Mouse (Mus musculus): Measurements from ENCODE around the gene Elmod2. TPM values are rescaled to one million over a fixed set of nuclear protein-coding genes. Genes with fewer than 3 reads are reported as not detected.

Gene Elmod2
- total RNA-seq, 1 experiment from 2014 or later: 34.4 TPM

DNA sequence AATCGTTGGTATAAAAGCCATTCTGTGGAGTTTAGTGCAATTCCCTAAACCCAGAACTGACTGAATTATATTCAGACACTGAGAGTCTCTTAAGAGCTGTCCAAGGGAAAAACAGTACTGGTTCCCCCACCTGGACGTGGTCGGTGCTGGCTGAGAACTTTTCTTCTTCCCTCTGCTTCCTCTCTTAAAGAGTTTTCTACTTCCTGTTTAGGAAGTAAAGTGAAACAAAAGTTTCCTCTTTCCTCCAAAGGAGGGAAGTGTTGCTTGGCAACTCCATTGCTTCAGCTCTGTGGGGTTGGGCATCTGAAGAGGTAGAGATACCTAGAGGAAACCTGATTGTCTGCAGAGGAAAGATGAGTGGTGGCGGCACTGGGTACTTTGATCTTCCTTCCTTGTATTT, 34.9 kb downstream of the Elmod2 start:
- ATAC-seq (replicated peaks; ENCODE audit: insufficient number of reproducible peaks, low FRiP score, low TSS enrichment, poor library complexity, severe bottlenecking): no peak

DNA sequence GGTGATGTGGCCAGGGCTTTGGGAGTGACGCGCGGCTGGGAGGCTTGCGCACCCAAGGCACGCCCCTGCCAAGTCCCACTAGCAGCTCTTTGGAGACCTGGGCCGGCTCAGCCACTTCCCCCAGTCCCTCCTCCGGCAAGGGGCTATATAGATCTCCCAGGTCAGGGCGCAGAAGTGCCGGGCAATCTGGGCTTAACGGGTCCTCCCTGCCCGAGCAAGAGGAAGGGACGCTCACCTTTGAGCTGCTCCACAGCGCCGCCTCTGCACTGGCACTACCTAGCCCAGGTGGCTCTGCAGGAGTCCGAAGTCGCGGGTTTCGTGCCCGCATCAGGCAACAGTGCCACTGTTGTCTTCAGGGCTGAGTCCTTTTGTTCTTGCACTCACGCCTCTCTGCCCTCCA, 42.1 kb downstream of the Elmod2 start, which contains the start of gene Ucp1:
TSS of gene Ucp1 (plus strand) at position 177 of the 400 bp plus-strand sequence.
- ATAC-seq (replicated peaks; ENCODE audit: insufficient number of reproducible peaks, low FRiP score, low TSS enrichment, poor library complexity, severe bottlenecking): no peak

DNA sequence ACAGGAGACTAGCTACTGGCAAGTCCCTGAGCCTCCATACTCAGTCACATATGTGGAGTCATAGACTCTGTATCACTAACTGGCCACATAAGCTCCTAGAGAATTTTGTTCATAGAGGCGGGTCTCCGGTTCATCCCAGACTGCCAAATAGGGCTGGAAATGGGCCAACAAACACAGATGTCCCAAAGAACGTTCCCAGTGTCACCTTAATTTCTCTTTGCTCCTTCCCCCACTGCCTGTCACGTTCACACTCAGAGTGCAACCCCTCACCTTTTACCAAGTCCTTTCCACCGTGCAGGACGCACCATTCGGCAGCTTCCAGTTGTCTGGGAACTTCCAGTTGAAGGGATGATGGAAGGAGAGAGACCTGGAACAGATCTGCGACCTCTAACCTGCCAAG, 46.9 kb downstream of the Elmod2 start:
- ATAC-seq (replicated peaks; ENCODE audit: insufficient number of reproducible peaks, low FRiP score, low TSS enrichment, poor library complexity, severe bottlenecking): no peak

DNA sequence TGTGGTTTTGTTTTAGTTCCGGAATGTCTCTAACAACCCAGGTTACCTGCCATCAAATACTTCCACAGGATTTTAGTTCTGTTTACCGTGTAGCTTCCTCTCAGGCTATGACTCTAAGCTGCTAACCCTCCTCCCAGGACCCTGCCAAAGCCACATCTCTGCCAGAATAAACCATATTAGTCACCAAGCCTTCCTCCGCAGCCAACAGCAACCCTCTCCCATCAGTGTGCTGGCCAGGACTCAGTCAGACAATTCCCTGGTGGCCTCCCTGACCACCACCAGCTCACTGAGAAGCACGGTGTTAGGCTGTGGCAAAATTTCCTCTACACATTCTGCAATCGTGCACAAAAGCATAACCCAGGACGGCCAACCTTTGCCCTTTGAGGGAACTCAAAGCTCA, 53.9 kb downstream of the Elmod2 start:
- ATAC-seq (replicated peaks; ENCODE audit: insufficient number of reproducible peaks, low FRiP score, low TSS enrichment, poor library complexity, severe bottlenecking): no peak

DNA sequence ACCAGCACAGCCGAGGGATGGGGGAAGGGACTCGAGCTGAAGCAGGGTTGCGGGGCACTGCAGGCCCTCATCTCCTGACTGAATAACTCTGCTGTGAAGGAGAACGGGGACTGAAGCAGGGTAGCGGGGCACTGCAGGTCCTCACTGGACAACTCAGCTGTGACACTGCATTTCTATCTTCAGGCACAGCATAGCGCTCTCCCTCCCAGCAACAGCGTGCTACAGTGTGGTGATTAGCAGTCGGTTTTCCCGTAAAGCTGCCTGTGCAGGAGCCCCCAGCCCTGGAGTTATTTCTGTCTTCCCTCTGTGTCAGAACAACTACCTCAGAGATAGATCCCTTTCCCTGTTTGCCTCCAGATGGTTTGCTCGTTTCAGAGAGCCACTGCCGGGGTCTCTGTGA, 57.8 kb downstream of the Elmod2 start:
- no peak for ATAC-seq (replicated peaks; ENCODE audit: insufficient number of reproducible peaks, low FRiP score, low TSS enrichment, poor library complexity, severe bottlenecking)

DNA sequence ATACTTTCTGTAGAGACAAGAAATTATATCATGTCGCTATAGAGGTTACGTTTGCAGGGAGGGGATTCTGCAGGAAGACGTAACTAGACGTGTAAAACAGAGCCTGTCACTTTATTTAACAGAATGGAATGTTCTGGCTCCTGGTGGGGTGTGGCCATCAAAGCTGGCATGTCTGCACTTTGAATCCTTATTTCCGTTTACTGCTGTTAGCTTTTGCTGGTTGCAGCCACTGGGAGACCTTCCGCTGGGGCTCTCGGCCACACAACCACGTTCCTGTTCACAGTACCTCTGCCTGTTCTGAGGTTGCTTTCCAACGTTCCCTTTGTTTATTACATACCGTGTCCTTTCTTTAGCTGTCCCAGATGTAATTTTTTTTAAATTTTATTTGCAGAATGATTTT, 59.8 kb downstream of the Elmod2 start:
- ATAC-seq (replicated peaks; ENCODE audit: insufficient number of reproducible peaks, low FRiP score, low TSS enrichment, poor library complexity, severe bottlenecking): no peak

DNA sequence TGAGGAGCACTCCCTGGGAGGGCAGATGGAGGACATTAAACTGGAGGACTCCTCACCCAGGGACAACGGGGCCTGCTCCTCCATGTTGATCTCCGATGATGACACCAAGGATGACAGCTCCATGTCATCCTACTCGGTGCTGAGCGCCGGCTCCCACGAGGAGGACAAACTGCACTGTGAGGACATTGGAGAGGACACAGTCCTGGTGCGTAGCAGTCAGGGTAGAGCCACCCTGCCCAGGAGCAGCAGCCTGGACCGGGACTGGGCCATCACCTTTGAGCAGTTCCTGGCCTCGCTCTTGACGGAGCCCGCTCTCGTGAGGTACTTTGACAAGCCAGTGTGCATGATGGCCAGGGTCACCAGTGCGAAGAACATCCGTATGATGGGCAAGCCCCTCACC, 61.1 kb downstream of the Elmod2 start:
- ATAC-seq (replicated peaks; ENCODE audit: insufficient number of reproducible peaks, low FRiP score, low TSS enrichment, poor library complexity, severe bottlenecking): no peak

Other genes with a start within 250 kb of the Elmod2 start
- 13.9 to 21.4 TPM (median 17.8 TPM) in 3 replicates for gene Tbc1d9, start 167.1 kb downstream of the Elmod2 start, total RNA-seq (2017)
- 0.87 to 2.1 TPM (median 2.0 TPM) in 3 replicates for gene Gm10645, start 166.3 kb downstream of the Elmod2 start, total RNA-seq (2017)
- gene Ucp1, start 42.1 kb downstream of the Elmod2 start, total RNA-seq (2017): 1.7 TPM in 1 of 3 replicates, not detected in the others
- gene Mgat4d, start 16.0 kb upstream of the Elmod2 start, total RNA-seq (2017): not detected in 3 replicates
- gene Clgn, start 57.4 kb upstream of the Elmod2 start, total RNA-seq (2017): 0.29 TPM in 1 of 3 replicates, not detected in the others
- 9.6 to 22.6 TPM (median 21.2 TPM) in 3 replicates for gene Scoc, start 125.9 kb upstream of the Elmod2 start, total RNA-seq (2017)
- not detected in 3 replicates for gene Olfr370, start 203.3 kb upstream of the Elmod2 start, total RNA-seq (2017)
- 152 to 196 TPM (median 178 TPM) in 3 replicates for gene Ndufb7, start 234.2 kb upstream of the Elmod2 start, total RNA-seq (2017)